Mouse (Mus musculus) kidney, adult 2 months (tissue): ENCODE results near the gene Cish.

Source experiments
- CTCF ChIP-seq: fragments of 200-500 bp; conservative IDR thresholded peaks from 2 replicates; pipeline ENCODE4 v1.5.1; 2011; ENCODE audit warnings: low read depth, mild to moderate bottlenecking, control low read depth, low read length, moderate library complexity, mixed read lengths; ENCODE audit not compliant: insufficient read depth, insufficient read length
- POLR2A ChIP-seq: fragments of 200-500 bp; IDR thresholded peaks from one replicate; pipeline ENCODE4 v1.6.1; 2011; ENCODE audit warnings: low read depth, low read length, control low read depth

DNA sequence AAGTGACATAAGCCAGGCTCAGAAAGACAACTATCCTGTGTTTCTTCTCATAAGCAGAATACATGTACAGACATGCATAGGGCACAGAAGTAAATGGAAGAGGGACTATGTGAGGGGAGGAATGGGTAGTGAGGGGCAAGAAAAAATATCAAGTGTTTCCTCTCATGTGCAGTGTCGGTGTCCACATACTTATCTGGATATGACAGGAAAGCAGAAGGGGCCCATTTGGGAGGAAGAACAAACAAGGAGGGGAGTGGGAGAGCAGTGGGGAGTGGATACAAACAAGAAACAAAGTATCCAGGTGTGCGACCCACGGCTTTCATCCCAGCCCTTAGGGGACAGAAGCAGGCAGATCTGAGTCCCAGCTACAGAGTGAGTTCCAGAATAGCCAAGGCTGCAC lies 18.1 kb downstream of the Cish start:
- TF ChIP-seq CTCF (no peak), POLR2A (no peak)
